Mouse (Mus musculus) lung, postnatal 4 days (tissue): ENCODE data around the gene Ei24.
A peak's percentile ranks its signal among the peaks of the same experiment; 100 is the strongest.

Experiments
- DNase-seq, 2 experiments: peaks; one replicate each; pipeline ENCODE4 v3.0.0; 2021

Gene Ei24

GRCm38 (mm10) chr9:36796781-36797555 lies at the start of gene Ei24:
Gene Ei24, minus strand, starts transcription at chr9:36797393.
- DNase-seq, result peak; percentile 94 to 97

- DNase-seq, result no peak
These were observed 49.2 kb upstream of the Ei24 start for GRCm38 (mm10) chr9:36846346-36846745.

GRCm38 (mm10) chr9:36833914-36834313 lies 36.7 kb upstream of the Ei24 start:
- no peak for DNase-seq

- DNase-seq, result no peak
These were observed 36.1 kb upstream of the Ei24 start for GRCm38 (mm10) chr9:36833043-36833881.

- DNase-seq, result peak; percentile 49 to 68
These were observed 35.3 kb upstream of the Ei24 start for GRCm38 (mm10) chr9:36832529-36832928.

- no peak for DNase-seq
These were observed 34.2 kb upstream of the Ei24 start for GRCm38 (mm10) chr9:36831401-36831800.

- no peak for DNase-seq
These were observed 29.6 kb upstream of the Ei24 start for GRCm38 (mm10) chr9:36826612-36827363.

GRCm38 (mm10) chr9:36822024-36822423 lies 24.8 kb upstream of the Ei24 start:
- DNase-seq, result no peak

GRCm38 (mm10) chr9:36821644-36822000 lies 24.4 kb upstream of the Ei24 start, which contains the start of gene Fez1:
Gene Fez1, plus strand, starts transcription at chr9:36821864.
- DNase-seq, result peak in 1 of 2 experiments; percentile 25

- DNase-seq, result no peak
These were observed 23.9 kb upstream of the Ei24 start for GRCm38 (mm10) chr9:36820969-36821643.

- no peak for DNase-seq
These were observed 21.7 kb upstream of the Ei24 start for GRCm38 (mm10) chr9:36818905-36819304.

GRCm38 (mm10) chr9:36814486-36814885 lies 17.3 kb upstream of the Ei24 start:
- no peak for DNase-seq

GRCm38 (mm10) chr9:36808126-36808785 lies 11.1 kb upstream of the Ei24 start:
- no peak for DNase-seq

GRCm38 (mm10) chr9:36805256-36805975 lies 8.2 kb upstream of the Ei24 start:
- no peak for DNase-seq

GRCm38 (mm10) chr9:36803926-36804325 lies 6.7 kb upstream of the Ei24 start:
- DNase-seq, result no peak

- DNase-seq, result no peak
These were observed 6.2 kb upstream of the Ei24 start for GRCm38 (mm10) chr9:36803386-36803785.

- no peak for DNase-seq
These were observed 5.8 kb upstream of the Ei24 start for GRCm38 (mm10) chr9:36802951-36803350.

- no peak for DNase-seq
These were observed 4.8 kb upstream of the Ei24 start for GRCm38 (mm10) chr9:36801961-36802360.

GRCm38 (mm10) chr9:36796224-36796623 lies 969 bp downstream of the Ei24 start:
- DNase-seq, result no peak

GRCm38 (mm10) chr9:36795556-36795955 lies 1.6 kb downstream of the Ei24 start:
- no peak for DNase-seq

GRCm38 (mm10) chr9:36794487-36794886 lies 2.7 kb downstream of the Ei24 start:
- no peak for DNase-seq
